In the genomic region with DNA sequence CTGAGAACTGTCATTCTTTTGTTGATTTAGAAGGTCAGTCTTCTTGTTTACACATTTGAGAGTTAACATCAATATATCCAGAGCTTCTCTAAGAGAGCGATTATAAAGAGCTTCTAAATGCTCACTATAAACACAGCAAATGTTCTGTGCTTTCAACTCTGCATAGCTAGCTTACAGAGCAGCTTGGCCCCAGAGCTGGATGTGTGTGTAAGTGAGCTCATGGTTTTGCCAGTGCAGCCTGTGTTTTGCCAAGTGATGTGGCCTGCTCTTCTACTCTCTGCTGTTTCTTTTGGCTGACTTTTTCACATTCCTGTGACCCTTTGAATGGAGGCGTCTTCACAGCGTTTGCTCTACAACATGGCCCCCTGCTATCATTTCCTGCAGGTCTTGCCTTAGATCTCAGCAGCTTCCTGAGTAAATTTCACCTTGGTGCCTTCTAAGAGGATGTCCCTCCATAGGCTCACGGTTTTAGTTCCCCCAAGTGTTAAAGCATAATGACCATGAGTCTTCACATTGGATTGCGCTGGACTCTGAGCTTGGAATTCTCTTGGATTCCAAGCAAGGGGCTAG, we compare ENCODE assay signal across 8 mouse cellular contexts.
A peak's percentile ranks its signal among the peaks of the same experiment; 100 is the strongest.
DNase-seq lines count a peak whose midpoint lies in the region; ATAC-seq and TF ChIP-seq lines count a peak whose summit lies in the region.

No protein-coding gene starts in this region.

- 31% methylated on average over 5 of the region's 5 CpGs for WGBS in heart, embryonic 10.5 days

- no peak overlapping the region; the same call in 1 of the 2 replicates for H3K27ac ChIP-seq in heart, embryonic 10.5 days
- H3K27ac ChIP-seq in left cerebral cortex, adult 2 months: no peak overlapping the region

- intact Hi-C loops in left cerebral cortex, adult 2 months (cut with DNase I): no loop called here

- H3K4me1 ChIP-seq in heart, embryonic 10.5 days: peaks cover 4% of the 10 kb centered on the region; the same call in 1 of the 2 replicates

- no peaks in the 10 kb centered on the region for H3K36me3 ChIP-seq in heart, embryonic 10.5 days

- ATAC-seq in inflammation-experienced regulatory T-cells, adult 6 months: no peak

- H3K9me3 ChIP-seq in heart, embryonic 10.5 days: no peaks in the 10 kb centered on the region

- H3K27me3 ChIP-seq in heart, embryonic 10.5 days (ENCODE audit: insufficient read depth, poor library complexity, severe bottlenecking): no peaks in the 10 kb centered on the region; the same call in 1 of the 2 replicates

- peak; percentile 22 to 48 for DNase-seq in heart, adult 18-20 months
- DNase-seq in heart, embryonic 10.5 days (ENCODE audit: low spot score): no peak
- peak; percentile 46 for DNase-seq in 3T3-L1 (ENCODE audit: low read depth, low spot score)
- peak; percentile 6 for DNase-seq in embryo, embryonic 11 days
- DNase-seq in kidney, adult 8-10 months: peak; percentile 1 to 9
- DNase-seq in left cerebral cortex, adult 11 months (ENCODE audit: low spot score): no peak
- no peak for DNase-seq in left cerebral cortex, adult 2 months (ENCODE audit: extremely low spot score in 1 of 2, low spot score in 2 of 2)

- TF ChIP-seq CTCF in left cerebral cortex, adult 2 months (IDR thresholded peaks at IDR 0.05): no peak

- no peak overlapping the region for H3K4me3 ChIP-seq in heart, embryonic 10.5 days
- no peak overlapping the region for H3K4me3 ChIP-seq in left cerebral cortex, adult 2 months

Comparison
In these comparisons a context has a peak if more than half of its experiments do, and no peak if none do; other contexts are left out.
1. DNase-seq: peak in heart, adult 18-20 months (2 of 2), 3T3-L1 (single experiment), embryo, embryonic 11 days (single experiment) and kidney, adult 8-10 months (2 of 2); none in heart, embryonic 10.5 days (single experiment), left cerebral cortex, adult 11 months (single experiment) and left cerebral cortex, adult 2 months (0 of 2).